Mouse (Mus musculus) hindbrain, embryonic 16.5 days (tissue): Measurements from ENCODE around the gene Tmem59. TPM values are rescaled to one million over a fixed set of nuclear protein-coding genes. Genes with fewer than 3 reads are reported as not detected.

Experiments used
- ATAC-seq: fragments of 200-750 bp; cut with Nextera tagmentation; 2 replicates; pipeline ENCODE4 v1.8.0; 2017; ENCODE audit warnings: moderate TSS enrichment, moderate library complexity
- H3K27ac ChIP-seq: fragments of 300-500 bp; sonication (generic); 2 replicates; pipeline ENCODE4 v1.5.1; 2014; ENCODE audit warnings: low read depth, mild to moderate bottlenecking, control low read depth, low read length, moderate library complexity
- H3K27me3 ChIP-seq: fragments of 300-500 bp; sonication (generic); replicated peaks from 2 replicates; pipeline ENCODE4 v1.6.1; 2014; ENCODE audit warnings: low read length; ENCODE audit not compliant: control insufficient read depth, insufficient read depth
- H3K36me3 ChIP-seq: fragments of 300-500 bp; sonication (generic); 2 replicates; pipeline ENCODE4 v1.6.1; 2014; ENCODE audit warnings: mild to moderate bottlenecking, low read length, moderate library complexity, mixed read lengths; ENCODE audit not compliant: control insufficient read depth, insufficient read depth
- H3K4me1 ChIP-seq: fragments of 300-500 bp; sonication (generic); 2 replicates; pipeline ENCODE4 v1.6.1; 2014; ENCODE audit warnings: low read depth, low read length; ENCODE audit not compliant: control insufficient read depth, insufficient read depth
- H3K4me2 ChIP-seq: fragments of 300-500 bp; sonication (generic); 2 replicates; pipeline ENCODE4 v1.6.1; 2014; ENCODE audit warnings: mild to moderate bottlenecking, low read length, control low read depth, moderate library complexity
- H3K4me3 ChIP-seq: fragments of 300-500 bp; sonication (generic); 2 replicates; pipeline ENCODE4 v1.5.1; 2014; ENCODE audit warnings: mild to moderate bottlenecking, low read length, control low read depth, moderate library complexity
- H3K9ac ChIP-seq: fragments of 300-500 bp; sonication (generic); 2 replicates; pipeline ENCODE4 v1.6.1; 2014; ENCODE audit warnings: low read depth, mild to moderate bottlenecking, control low read depth, low read length, moderate library complexity
- H3K9me3 ChIP-seq: fragments of 300-500 bp; sonication (generic); 2 replicates; pipeline ENCODE4 v1.6.1; 2014; ENCODE audit warnings: mild to moderate bottlenecking, low read length, moderate library complexity; ENCODE audit not compliant: control insufficient read depth
- WGBS: fragments of 180-500 bp; shearing (Covaris S2); extraction: QIAGEN DNeasy Blood & Tissue Kit; methylation state at CpG from one replicate; pipeline ENCODE4 v1.1.7; 2014; 5-methylcytosine and 5-hydroxymethylcytosine counted together
- polyA plus RNA-seq: library from polyadenylated mRNA; unstranded; fragments of >200 nt; fragmentation: Nextera tagmentation; extraction: Ambion mirVana; gene quantifications from 2 replicates; pipeline ENCODE4 v1.2.1, GENCODE M21; 2015

Gene Tmem59
- 383 and 394 TPM in 2 replicates for polyA plus RNA-seq

DNA sequence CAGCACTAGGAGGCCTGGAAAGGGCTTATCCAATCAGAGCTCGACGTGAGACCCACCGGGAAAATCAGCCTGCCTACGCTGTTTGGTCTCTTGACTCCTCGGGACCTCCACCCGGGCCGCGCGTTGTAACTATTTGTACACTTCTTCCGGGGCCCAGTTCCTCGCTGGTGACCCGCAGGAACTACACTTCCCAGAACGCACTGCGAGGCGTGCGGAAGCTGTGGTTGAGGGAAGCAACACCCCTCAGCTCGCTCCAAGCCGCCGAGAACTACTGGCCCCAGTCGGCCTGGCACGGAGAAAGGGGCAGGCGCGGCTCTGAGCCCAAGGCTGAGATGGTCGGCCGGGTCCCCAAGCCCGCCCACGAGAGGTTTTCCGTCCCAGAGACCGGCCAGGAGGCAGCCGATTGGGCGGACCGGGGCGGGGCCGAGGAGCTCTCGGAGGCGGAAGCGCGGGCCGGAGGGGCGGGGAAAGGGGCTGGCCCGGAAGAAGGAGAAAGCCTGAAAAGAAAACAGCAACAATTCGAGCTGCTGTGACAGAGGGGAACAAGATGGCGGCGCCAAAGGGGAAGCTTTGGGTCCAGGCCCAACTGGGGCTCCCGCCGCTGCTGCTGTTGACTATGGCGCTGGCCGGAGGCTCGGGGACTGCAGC, at the start of gene Tmem59:
Gene Tmem59, plus strand, starts transcription at position 218 of the 648 bp plus-strand sequence.
- H3K4me1 ChIP-seq, result peaks cover 38% of the 10 kb centered on the region
- peak within 1 kb of the TSS; percentile 69 for H3K4me2 ChIP-seq
- ATAC-seq, result peak; percentile 98

DNA sequence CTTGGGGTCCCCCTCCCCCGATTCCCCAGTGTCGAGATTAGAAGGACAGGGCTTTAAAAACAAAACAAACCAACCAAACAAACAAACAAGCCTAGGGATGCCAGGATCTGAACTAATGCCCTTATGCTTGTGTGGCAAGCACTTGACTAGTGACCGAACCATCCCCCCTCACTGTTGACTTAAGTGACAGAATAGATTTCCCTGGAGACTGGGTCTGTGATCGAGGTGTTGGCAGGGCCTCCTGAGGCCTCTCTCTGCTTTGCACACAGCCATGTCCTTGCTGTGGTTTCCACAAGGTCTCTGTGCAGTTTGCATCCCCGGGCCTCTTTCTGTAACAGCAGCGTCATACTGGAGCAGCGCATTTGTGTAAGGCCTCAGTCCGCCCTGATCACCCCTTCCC, 48.8 kb upstream of the Tmem59 start:
- 78% methylated on average over 8 of the region's 8 CpGs for WGBS
- Histone ChIP-seq H3K4me1 (peaks cover 3% of the 10 kb centered on the region; the same call in 1 of the 2 replicates), H3K9me3 (no peaks in the 10 kb centered on the region), H3K27ac (no peak overlapping the region), H3K36me3 (no peaks in the 10 kb centered on the region), H3K27me3 (no peaks in the 10 kb centered on the region), H3K4me3 (no peak overlapping the region), H3K9ac (no peak overlapping the region), H3K4me2 (no peak overlapping the region)
- ATAC-seq, result no peak

More for the DNA sequence above, at the start of gene Tmem59:
- no peaks in the 10 kb centered on the region for H3K9me3 ChIP-seq
- H3K27ac ChIP-seq, result peak within 1 kb of the TSS; percentile 99
- H3K36me3 ChIP-seq, result no peaks in the 10 kb centered on the region
- H3K27me3 ChIP-seq, result no peaks in the 10 kb centered on the region
- H3K9ac ChIP-seq, result peak within 1 kb of the TSS; percentile 93
- WGBS, result under 1% methylated on average over 45 of the region's 49 CpGs
- H3K4me3 ChIP-seq, result peak within 1 kb of the TSS; percentile 96

DNA sequence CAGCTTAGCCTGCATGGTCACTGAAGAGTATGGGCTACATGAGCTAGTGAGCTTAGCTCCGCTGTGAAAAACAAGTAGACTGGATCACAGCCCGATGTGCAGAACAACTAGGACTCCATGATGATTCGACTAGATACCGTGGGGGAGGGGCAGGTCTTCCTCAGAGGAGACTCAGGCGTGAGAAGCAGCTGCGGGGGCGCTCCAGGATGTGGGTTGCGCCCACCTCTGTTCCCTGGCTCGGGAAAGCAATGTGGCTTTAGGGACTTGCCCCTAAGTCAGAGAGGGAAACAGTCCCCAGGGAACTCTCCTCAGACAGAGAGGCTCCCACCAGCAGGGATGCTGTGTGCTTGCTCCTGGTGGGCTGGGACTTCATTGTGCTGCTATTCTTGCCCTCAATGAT, 47.7 kb upstream of the Tmem59 start:
- peaks cover 3% of the 10 kb centered on the region; the same call in 1 of the 2 replicates for H3K4me1 ChIP-seq

DNA sequence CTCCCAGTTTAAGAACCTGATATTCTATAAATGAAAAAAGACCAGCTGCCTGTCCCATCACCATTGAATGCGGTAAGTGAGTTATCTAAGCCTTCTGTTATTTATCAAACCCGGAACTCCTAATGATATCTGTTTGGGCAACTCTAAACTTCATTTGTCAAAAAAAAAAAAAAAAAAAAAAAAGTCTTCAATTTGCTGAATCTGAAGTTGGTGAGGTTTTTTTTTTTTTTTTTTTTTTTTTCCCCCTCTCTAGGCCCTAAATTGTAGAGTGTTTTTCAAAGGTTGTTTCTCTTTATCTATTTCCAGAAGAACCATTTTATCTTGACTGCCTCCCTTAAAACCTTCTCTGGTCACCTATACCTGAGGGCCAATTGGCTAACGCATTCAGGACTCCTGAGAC, 43.3 kb upstream of the Tmem59 start:
- H3K4me3 ChIP-seq, result no peak overlapping the region
- no peak overlapping the region for H3K9ac ChIP-seq
- no peaks in the 10 kb centered on the region for H3K36me3 ChIP-seq
- WGBS, result 88% methylated on average over 3 of the region's 3 CpGs
- H3K4me1 ChIP-seq, result peaks cover 20% of the 10 kb centered on the region
- no peak overlapping the region for H3K27ac ChIP-seq
- no peak for ATAC-seq
- H3K4me2 ChIP-seq, result no peak overlapping the region
- no peaks in the 10 kb centered on the region for H3K27me3 ChIP-seq
- H3K9me3 ChIP-seq, result no peaks in the 10 kb centered on the region

More for the DNA sequence above, 47.7 kb upstream of the Tmem59 start:
- no peak for ATAC-seq
- Histone ChIP-seq H3K36me3 (no peaks in the 10 kb centered on the region), H3K27ac (0 out of 2 replicates have a peak overlapping the region, but pooled peaks have one; percentile 31), H3K4me2 (no peak overlapping the region), H3K9ac (no peak overlapping the region), H3K27me3 (no peaks in the 10 kb centered on the region), H3K4me3 (no peak overlapping the region), H3K9me3 (no peaks in the 10 kb centered on the region)
- WGBS, result 18% methylated on average over 9 of the region's 9 CpGs

DNA sequence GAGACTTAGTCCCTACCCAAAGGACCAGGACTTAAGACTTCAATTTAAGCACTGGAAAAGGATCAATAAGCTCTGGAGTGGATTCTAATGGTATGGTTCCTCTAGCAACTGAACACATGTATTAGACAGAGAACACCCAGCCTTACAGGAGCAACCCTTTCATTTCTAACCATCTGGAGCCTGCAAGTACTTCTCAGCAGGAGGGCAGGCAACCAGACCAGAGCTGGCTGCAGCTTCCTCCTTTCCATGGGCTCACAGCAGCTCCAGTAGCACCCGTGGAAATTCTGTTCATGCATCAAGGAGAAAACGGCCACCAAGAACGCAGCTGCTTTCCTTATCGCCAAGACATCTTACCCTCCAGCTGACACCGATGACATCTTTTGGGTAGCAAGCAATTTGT, 42.5 kb upstream of the Tmem59 start:
- Histone ChIP-seq H3K9ac (no peak overlapping the region), H3K36me3 (no peaks in the 10 kb centered on the region), H3K4me3 (no peak overlapping the region), H3K27me3 (no peaks in the 10 kb centered on the region), H3K9me3 (no peaks in the 10 kb centered on the region), H3K4me2 (no peak overlapping the region), H3K4me1 (peaks cover 24% of the 10 kb centered on the region), H3K27ac (no peak overlapping the region)
- WGBS, result 64% methylated on average over 5 of the region's 5 CpGs
- no peak for ATAC-seq

DNA sequence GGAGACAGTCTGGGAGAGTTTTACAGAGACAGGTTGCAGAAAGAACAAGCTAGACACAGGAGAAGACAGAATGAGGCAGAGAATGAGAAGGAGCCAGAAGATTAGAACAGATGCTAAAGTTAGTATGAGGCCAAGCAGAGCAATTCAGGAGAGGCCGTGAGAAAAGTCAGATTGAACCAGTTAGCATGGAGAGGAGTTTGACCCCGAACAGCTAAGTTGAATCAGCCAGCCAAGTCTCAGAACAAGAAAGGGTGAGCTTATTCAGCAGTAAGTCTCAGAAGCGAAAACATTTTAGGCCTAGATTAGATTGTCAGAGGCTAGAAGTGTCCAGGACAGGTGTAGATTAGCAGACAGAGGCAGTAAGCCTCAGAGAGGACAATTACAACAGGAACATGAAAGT, 41.7 kb upstream of the Tmem59 start:
- H3K4me2 ChIP-seq, result no peak overlapping the region
- H3K36me3 ChIP-seq, result no peaks in the 10 kb centered on the region
- H3K4me3 ChIP-seq, result no peak overlapping the region
- no peak for ATAC-seq
- H3K27me3 ChIP-seq, result no peaks in the 10 kb centered on the region
- WGBS, result 52% methylated on average over 3 of the region's 3 CpGs
- peaks cover 27% of the 10 kb centered on the region for H3K4me1 ChIP-seq
- H3K9ac ChIP-seq, result no peak overlapping the region
- H3K9me3 ChIP-seq, result no peaks in the 10 kb centered on the region
- H3K27ac ChIP-seq, result no peak overlapping the region

DNA sequence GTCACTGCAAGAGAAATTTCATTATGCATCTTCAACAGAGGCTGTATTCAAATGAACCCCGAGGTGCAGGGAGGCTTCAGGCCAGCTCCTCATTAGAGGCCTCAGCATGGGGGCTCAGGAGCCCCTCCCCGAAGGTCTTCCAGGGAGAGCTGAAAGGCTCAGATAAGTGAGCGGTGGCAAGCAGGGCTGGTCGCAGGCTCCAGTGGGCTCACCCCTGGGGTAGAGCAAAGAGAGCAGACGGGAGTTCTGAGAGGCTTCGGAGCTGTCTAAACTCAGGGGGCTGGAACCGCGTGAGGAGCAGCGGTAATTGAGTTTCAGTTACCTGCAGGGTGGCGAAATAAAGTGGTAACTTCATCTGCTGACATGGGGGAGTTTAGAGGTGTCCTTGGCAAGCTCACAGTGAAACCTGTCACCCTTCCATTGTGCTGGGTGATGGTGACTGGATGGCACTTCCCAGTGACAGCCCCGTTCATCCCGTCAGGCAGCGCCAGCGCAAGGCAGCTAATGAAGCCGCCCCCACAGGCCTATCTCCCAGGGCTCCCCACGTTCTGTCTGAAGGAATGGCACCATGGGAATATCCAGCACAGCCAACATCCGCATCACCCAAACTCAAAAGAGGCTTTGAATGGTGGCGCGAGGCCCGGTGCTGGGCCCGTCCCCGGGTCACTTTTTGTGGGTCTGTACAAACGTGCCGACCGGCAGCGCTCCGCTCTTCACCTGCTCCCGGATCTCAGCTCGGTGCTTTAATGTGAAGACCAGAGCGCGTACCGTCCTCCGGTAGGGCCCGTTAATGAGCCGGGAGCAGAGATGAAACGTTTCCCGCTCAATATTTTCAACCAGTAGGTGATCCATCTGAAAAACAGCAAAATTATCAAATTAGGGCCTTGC, 39.0 kb upstream of the Tmem59 start:
- ATAC-seq, result peak; percentile 54
- H3K4me3 ChIP-seq, result no peak overlapping the region
- H3K4me2 ChIP-seq, result 0 out of 2 replicates have a peak overlapping the region, but pooled peaks have one; percentile 12
- no peaks in the 10 kb centered on the region for H3K36me3 ChIP-seq
- 31% methylated on average over 37 of the region's 37 CpGs for WGBS
- no peaks in the 10 kb centered on the region for H3K27me3 ChIP-seq
- peaks cover 27% of the 10 kb centered on the region for H3K4me1 ChIP-seq
- no peaks in the 10 kb centered on the region for H3K9me3 ChIP-seq
- H3K9ac ChIP-seq, result peak overlapping the region; percentile 14; the same call in 1 of the 2 replicates
- peak overlapping the region; percentile 62 for H3K27ac ChIP-seq

DNA sequence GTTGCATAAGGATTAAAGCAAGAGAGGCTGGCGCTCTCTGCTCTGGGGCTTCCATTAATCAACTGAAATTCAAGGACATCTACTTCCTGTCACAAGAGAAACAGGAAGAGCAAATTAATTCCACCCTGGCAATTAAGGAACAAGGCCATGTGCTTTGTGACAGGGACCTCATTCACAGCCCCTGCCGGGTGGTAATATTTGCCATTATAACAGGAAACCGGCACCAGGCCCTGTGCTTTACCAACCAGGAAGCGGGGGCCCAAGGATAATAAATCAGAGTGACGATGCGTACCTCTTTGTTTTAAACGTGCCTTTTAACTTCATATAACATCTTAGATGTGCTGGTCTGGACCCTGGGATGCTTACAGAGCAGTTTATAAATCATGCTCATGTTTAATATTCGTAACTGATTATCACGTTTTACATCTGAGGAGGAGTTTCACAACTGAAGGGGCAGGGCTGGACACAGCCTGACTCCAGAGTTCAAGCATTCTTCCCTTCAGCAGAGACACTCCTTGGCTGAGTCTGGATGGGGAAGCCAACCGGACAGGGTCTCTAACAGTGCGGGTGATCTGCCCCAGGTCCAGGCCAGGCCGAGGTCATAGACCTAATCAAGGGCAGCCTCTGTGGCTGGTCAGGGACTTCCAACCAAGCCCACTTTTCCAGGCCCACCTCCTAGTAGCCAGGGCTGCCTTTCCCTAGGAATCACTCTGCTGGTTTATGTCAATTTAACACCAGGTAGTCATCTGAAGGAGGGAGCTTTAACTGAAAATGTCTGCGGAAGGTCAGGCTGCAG, 38.2 kb upstream of the Tmem59 start:
- no peaks in the 10 kb centered on the region for H3K36me3 ChIP-seq
- ATAC-seq, result 0 out of 2 replicates have a peak, but pooled peaks have one; percentile 29
- peak overlapping the region; percentile 35 for H3K9ac ChIP-seq
- H3K27ac ChIP-seq, result peak overlapping the region; percentile 62
- H3K4me1 ChIP-seq, result peaks cover 27% of the 10 kb centered on the region
- H3K9me3 ChIP-seq, result no peaks in the 10 kb centered on the region
- no peaks in the 10 kb centered on the region for H3K27me3 ChIP-seq
- WGBS, result 45% methylated on average over 13 of the region's 13 CpGs
- no peak overlapping the region for H3K4me2 ChIP-seq
- no peak overlapping the region for H3K4me3 ChIP-seq
